In genomic region chr1:135909381-135909780, GRCm38 (mm10) we compare ENCODE assay signal across 23 mouse cellular contexts. TPM values are rescaled to one million over a fixed set of nuclear protein-coding genes. Genes with fewer than 3 reads are reported as not detected.
A peak's percentile ranks its signal among the peaks of the same experiment; 100 is the strongest.
DNase-seq lines count a peak whose midpoint lies in the region; ATAC-seq and TF ChIP-seq lines count a peak whose summit lies in the region.
"Had no signal": no experiment of that assay in that cellular context is flagged by ENCODE, and none has a peak within 500 bp of the region (broad histone marks: within the 10 kb centered on the region; RNA-seq: fewer than 3 reads in every experiment).

No protein-coding gene starts in this region.

- H3K4me2 ChIP-seq in kidney, postnatal 0 days (ENCODE audit: low read length), result no peak overlapping the region
- H3K4me2 ChIP-seq in hindbrain, embryonic 11.5 days (replicated peaks; ENCODE audit: low read depth, low read length), result no peak overlapping the region
- H3K4me2 ChIP-seq: embryonic facial prominence, embryonic 12.5 days; forebrain, embryonic 12.5 days; heart, embryonic 11.5 days; heart, embryonic 15.5 days; hindbrain, embryonic 14.5 days had no signal

- H3K27me3 ChIP-seq in kidney, postnatal 0 days (ENCODE audit: insufficient read depth, low read length), result no peaks in the 10 kb centered on the region
- no peaks in the 10 kb centered on the region for H3K27me3 ChIP-seq in hindbrain, embryonic 11.5 days (ENCODE audit: control insufficient read depth, insufficient read depth, low read length)

- peak; percentile 26 for DNase-seq in embryo, embryonic 10 days (ENCODE audit: low spot score)
- DNase-seq in embryo, embryonic 9.5 days (ENCODE audit: extremely low spot score), result no peak
- peak; percentile 5 for DNase-seq in kidney, postnatal 0 days (ENCODE audit: low spot score)
- no peak for DNase-seq in kidney, adult 9 months
- peak; percentile 17 for DNase-seq in Muller cell, postnatal 12 days (ENCODE audit: inconsistent ontology term)
- peak; percentile 51 for DNase-seq in retina, embryonic 14.5 days (ENCODE audit: low spot score)
- no peak for DNase-seq in hindbrain, embryonic 11.5 days (ENCODE audit: low spot score)
- no peak for DNase-seq in ovary, postnatal 10 days (ENCODE audit: low spot score)
- DNase-seq: adrenal gland, postnatal 10 days; B cell, adult 2 months; cerebellum, adult 11-12 months; cerebellum, adult 9-10 months; cerebellum, postnatal 25 days; gastrocnemius, postnatal 36 days; heart, adult 11 months; heart, postnatal 14 days had no signal

- H3K9me3 ChIP-seq in kidney, postnatal 0 days (replicated peaks; ENCODE audit: low read length), result no peaks in the 10 kb centered on the region
- H3K9me3 ChIP-seq in hindbrain, embryonic 11.5 days (ENCODE audit: control insufficient read depth, low read length), result no peaks in the 10 kb centered on the region
- H3K9me3 ChIP-seq: embryonic facial prominence, embryonic 12.5 days; forebrain, embryonic 12.5 days; G1E; heart, embryonic 15.5 days had no signal

- H3K36me3 ChIP-seq in kidney, postnatal 0 days (ENCODE audit: insufficient read depth, low read length), result no peaks in the 10 kb centered on the region
- no peaks in the 10 kb centered on the region for H3K36me3 ChIP-seq in hindbrain, embryonic 11.5 days (ENCODE audit: control insufficient read depth, insufficient read depth, low read length)
- H3K36me3 ChIP-seq: embryonic facial prominence, embryonic 12.5 days; forebrain, embryonic 12.5 days; G1E; heart, embryonic 15.5 days had no signal

- H3K27ac ChIP-seq in kidney, postnatal 0 days, result no peak overlapping the region
- no peak overlapping the region for H3K27ac ChIP-seq in hindbrain, embryonic 11.5 days (ENCODE audit: low read depth, low read length)
- H3K27ac ChIP-seq: embryonic facial prominence, embryonic 12.5 days; forebrain, embryonic 12.5 days; heart, embryonic 15.5 days; hindbrain, embryonic 14.5 days had no signal

- ATAC-seq in kidney, postnatal 0 days (replicated peaks; ENCODE audit: low FRiP score, low read depth), result no peak
- no peak for ATAC-seq in hindbrain, embryonic 11.5 days (ENCODE audit: low FRiP score)
- ATAC-seq: CD4-positive, CD25-positive, alpha-beta regulatory T cell, adult 4 months had no signal

- no peak overlapping the region for H3K4me3 ChIP-seq in kidney, postnatal 0 days (replicated peaks; ENCODE audit: low read depth, low read length)
- H3K4me3 ChIP-seq in hindbrain, embryonic 11.5 days (ENCODE audit: low read depth, low read length), result no peak overlapping the region
- H3K4me3 ChIP-seq: embryonic facial prominence, embryonic 12.5 days; forebrain, embryonic 12.5 days; heart, embryonic 15.5 days had no signal

- TF ChIP-seq CTCF in kidney, postnatal 0 days (IDR thresholded peaks at IDR 0.05; ENCODE audit: low read depth), result no peak

- no peaks in the 10 kb centered on the region for H3K4me1 ChIP-seq in kidney, postnatal 0 days (replicated peaks; ENCODE audit: insufficient read depth, low read length)
- peaks cover 2% of the 10 kb centered on the region for H3K4me1 ChIP-seq in hindbrain, embryonic 11.5 days (replicated peaks; ENCODE audit: control insufficient read depth, insufficient read depth, low read length)

- no peak overlapping the region for H3K9ac ChIP-seq in kidney, postnatal 0 days (ENCODE audit: low read depth, low read length)
- no peak overlapping the region for H3K9ac ChIP-seq in hindbrain, embryonic 11.5 days (ENCODE audit: low read depth, low read length)
- H3K9ac ChIP-seq: embryonic facial prominence, embryonic 12.5 days; forebrain, embryonic 12.5 days; heart, embryonic 15.5 days; hindbrain, embryonic 14.5 days had no signal

- 7% methylated on average over 6 of the region's 6 CpGs for WGBS in kidney, postnatal 0 days
- 27% methylated on average over 6 of the region's 6 CpGs for WGBS in hindbrain, embryonic 11.5 days

RNA-seq across cellular contexts. Expression of gene Pkp1, which starts 9.6 kb away (rescaled TPM):
- 0.22 and 0.24 TPM in 2 replicates for polyA plus RNA-seq in kidney, postnatal 0 days (2015; fragmentation: Nextera tagmentation; extraction: Ambion mirVana)
- polyA plus RNA-seq in hindbrain, embryonic 11.5 days (2014; fragmentation: Nextera tagmentation; extraction: Ambion mirVana), result 0.08 and 0.22 TPM in 2 replicates
- polyA plus RNA-seq: CD4-positive, CD25-positive, alpha-beta regulatory T cell, adult 4 months; G1E; hindbrain, embryonic 14.5 days had no signal

Comparison
In these comparisons a context has a peak if more than half of its experiments do, and no peak if none do; other contexts are left out.
1. DNase-seq: peak in embryo, embryonic 10 days (single experiment), kidney, postnatal 0 days (single experiment), Muller cell, postnatal 12 days (single experiment) and retina, embryonic 14.5 days (single experiment); none in embryo, embryonic 9.5 days (single experiment), kidney, adult 9 months (single experiment), hindbrain, embryonic 11.5 days (single experiment) and ovary, postnatal 10 days (single experiment).